Mouse (Mus musculus) olfactory bulb, adult 2 months (tissue): ENCODE results near the gene Gm49395.

Experiments used
- CTCF ChIP-seq: fragments of 200-500 bp; IDR thresholded peaks from 2 replicates; pipeline ENCODE4 v1.5.1; 2012; ENCODE audit warnings: low read depth, mild to moderate bottlenecking, low read length, moderate library complexity; ENCODE audit not compliant: insufficient read depth
- POLR2A ChIP-seq: fragments of 200-500 bp; IDR thresholded peaks from 2 replicates; pipeline ENCODE4 v1.6.1; 2012; ENCODE audit warnings: mild to moderate bottlenecking, low read depth, low read length, moderate library complexity; ENCODE audit not compliant: insufficient read depth

- no peak for TF ChIP-seq POLR2A
- no peak for TF ChIP-seq CTCF
Measured at GRCm38 (mm10) chr13:114987161-114987560, 114.6 kb downstream of the Gm49395 start.
